Mouse (Mus musculus) stomach, embryonic 14.5 days (tissue): ENCODE measurements around the gene Tmem38a. TPM values are rescaled to one million over a fixed set of nuclear protein-coding genes. Genes with fewer than 3 reads are reported as not detected.

Experiments
- ATAC-seq: fragments of 200-750 bp; cut with Nextera tagmentation; 2 replicates; pipeline ENCODE4 v1.8.0; 2017; ENCODE audit warnings: low read depth, moderate TSS enrichment; ENCODE audit not compliant: insufficient number of reproducible peaks, insufficient read depth, low FRiP score
- H3K27ac ChIP-seq: fragments of 300-500 bp; sonication (generic); 2 replicates; pipeline ENCODE4 v1.5.1; 2014; ENCODE audit warnings: mild to moderate bottlenecking, low read length, moderate library complexity, mixed read lengths
- H3K27me3 ChIP-seq: fragments of 300-500 bp; sonication (generic); 2 replicates; pipeline ENCODE4 v1.6.1; 2014; ENCODE audit warnings: low read length, control low read depth, mixed read lengths; ENCODE audit not compliant: control insufficient read depth, insufficient read depth
- H3K36me3 ChIP-seq: fragments of 300-500 bp; sonication (generic); 2 replicates; pipeline ENCODE4 v1.6.1; 2014; ENCODE audit warnings: mild to moderate bottlenecking, control low read depth, low read length, moderate library complexity, mixed read lengths; ENCODE audit not compliant: control insufficient read depth, insufficient read depth
- H3K4me1 ChIP-seq: fragments of 300-500 bp; sonication (generic); 2 replicates; pipeline ENCODE4 v1.6.1; 2014; ENCODE audit warnings: low read length, control low read depth, mixed read lengths; ENCODE audit not compliant: control insufficient read depth, insufficient read depth
- H3K4me2 ChIP-seq: fragments of 300-500 bp; sonication (generic); replicated peaks from 2 replicates; pipeline ENCODE4 v1.6.1; 2014; ENCODE audit warnings: low read depth, low read length, control low read depth
- H3K4me3 ChIP-seq: fragments of 300-500 bp; sonication (generic); 2 replicates; pipeline ENCODE4 v1.5.1; 2014; ENCODE audit warnings: low read depth, low read length, control low read depth
- H3K9ac ChIP-seq: fragments of 300-500 bp; sonication (generic); replicated peaks from 2 replicates; pipeline ENCODE4 v1.6.1; 2014; ENCODE audit warnings: low read depth, mild to moderate bottlenecking, control low read depth, low read length, moderate library complexity, mixed read lengths
- H3K9me3 ChIP-seq: fragments of 300-500 bp; sonication (generic); 2 replicates; pipeline ENCODE4 v1.6.1; 2016; ENCODE audit warnings: low read depth, low read length, control low read depth; ENCODE audit not compliant: control insufficient read depth
- WGBS: fragments of 180-500 bp; shearing (Covaris S2); extraction: QIAGEN DNeasy Blood & Tissue Kit; methylation state at CpG from one replicate; pipeline ENCODE4 v1.1.7; 2014; 5-methylcytosine and 5-hydroxymethylcytosine counted together
- polyA plus RNA-seq: library from polyadenylated mRNA; unstranded; fragments of >200 nt; fragmentation: Nextera tagmentation; extraction: Ambion mirVana; gene quantifications from 2 replicates; pipeline ENCODE4 v1.2.1, GENCODE M21; 2014

Tmem38a gene
- polyA plus RNA-seq, 1 experiment from 2014 or later = 26.9 TPM

GRCm38 (mm10) chr8:72549314-72549892 lies 22.5 kb upstream of the Tmem38a start:
- ATAC-seq = no peak
- no peaks in the 10 kb centered on the region; the same call in 1 of the 2 replicates for H3K36me3 ChIP-seq

GRCm38 (mm10) chr8:72555770-72556169 lies 16.1 kb upstream of the Tmem38a start:
- Histone ChIP-seq H3K36me3 (peaks cover 7% of the 10 kb centered on the region; the same call in 1 of the 2 replicates), H3K4me2 (no peak overlapping the region), H3K4me3 (no peak overlapping the region), H3K27me3 (no peaks in the 10 kb centered on the region), H3K4me1 (no peaks in the 10 kb centered on the region), H3K9me3 (no peaks in the 10 kb centered on the region), H3K27ac (no peak overlapping the region), H3K9ac (no peak overlapping the region)
- no peak for ATAC-seq
- 37% methylated on average over 4 of the region's 4 CpGs for WGBS

More at GRCm38 (mm10) chr8:72549314-72549892, 22.5 kb upstream of the Tmem38a start:
- Histone ChIP-seq H3K9me3 (no peaks in the 10 kb centered on the region), H3K4me3 (peak overlapping the region; percentile 98), H3K27me3 (no peaks in the 10 kb centered on the region), H3K9ac (peak overlapping the region; percentile 52; the same call in 1 of the 2 replicates), H3K27ac (peak overlapping the region; percentile 95; the same call in 1 of the 2 replicates), H3K4me2 (peak overlapping the region; percentile 73), H3K4me1 (peaks cover 17% of the 10 kb centered on the region)
- WGBS = 3% methylated on average over 5 of the region's 5 CpGs

GRCm38 (mm10) chr8:72561111-72561689 lies 10.7 kb upstream of the Tmem38a start:
- no peak for ATAC-seq
- Histone ChIP-seq H3K9ac (no peak overlapping the region), H3K4me2 (no peak overlapping the region), H3K9me3 (no peaks in the 10 kb centered on the region), H3K27ac (no peak overlapping the region), H3K27me3 (no peaks in the 10 kb centered on the region), H3K4me3 (no peak overlapping the region), H3K36me3 (peaks cover 23% of the 10 kb centered on the region; the same call in 1 of the 2 replicates), H3K4me1 (no peaks in the 10 kb centered on the region)
- 86% methylated on average over 1 of the region's 1 CpGs for WGBS

- no peak overlapping the region for H3K4me3 ChIP-seq
- no peaks in the 10 kb centered on the region for H3K27me3 ChIP-seq
- H3K9me3 ChIP-seq = no peaks in the 10 kb centered on the region
- H3K9ac ChIP-seq = no peak overlapping the region
- H3K4me1 ChIP-seq = no peaks in the 10 kb centered on the region
- 98% methylated on average over 2 of the region's 2 CpGs for WGBS
- peaks cover 49% of the 10 kb centered on the region for H3K36me3 ChIP-seq
- no peak overlapping the region for H3K27ac ChIP-seq
- H3K4me2 ChIP-seq = no peak overlapping the region
- no peak for ATAC-seq
These were observed 5.9 kb upstream of the Tmem38a start for GRCm38 (mm10) chr8:72565970-72566369.

- H3K27me3 ChIP-seq = no peaks in the 10 kb centered on the region
- WGBS = under 1% methylated on average over 52 of the region's 52 CpGs
- peak within 1 kb of the TSS; percentile 65 for H3K4me3 ChIP-seq
- peak within 1 kb of the TSS; percentile 94 for H3K27ac ChIP-seq
- no peaks in the 10 kb centered on the region for H3K4me1 ChIP-seq
- peak; percentile 96 for ATAC-seq
- peak within 1 kb of the TSS; percentile 97 for H3K4me2 ChIP-seq
- no peaks in the 10 kb centered on the region for H3K9me3 ChIP-seq
- H3K36me3 ChIP-seq = peaks cover 36% of the 10 kb centered on the region
- H3K9ac ChIP-seq = peak within 1 kb of the TSS; percentile 64
These were observed 933 bp upstream of the Tmem38a start, which contains the start of gene Smim7 for GRCm38 (mm10) chr8:72570633-72571610. Smim7 (minus strand) TSS chr8:72571088.

GRCm38 (mm10) chr8:72572507-72572906 lies 652 bp downstream of the Tmem38a start:
- peak overlapping the region; percentile 94; the same call in 1 of the 2 replicates for H3K27ac ChIP-seq
- 4% methylated on average over 10 of the region's 10 CpGs for WGBS
- ATAC-seq = no peak

GRCm38 (mm10) chr8:72573450-72573849 lies 1.6 kb downstream of the Tmem38a start:
- Histone ChIP-seq H3K9me3 (no peaks in the 10 kb centered on the region; the same call in 1 of the 2 replicates), H3K4me2 (no peak overlapping the region), H3K36me3 (peaks cover 11% of the 10 kb centered on the region), H3K9ac (no peak overlapping the region), H3K27ac (no peak overlapping the region), H3K4me1 (0 out of 2 replicates have a peak, but pooled peaks cover 2% of the 10 kb centered on the region), H3K27me3 (no peaks in the 10 kb centered on the region), H3K4me3 (no peak overlapping the region)
- ATAC-seq = no peak
- 74% methylated on average over 6 of the region's 6 CpGs for WGBS

More at GRCm38 (mm10) chr8:72572507-72572906, 652 bp downstream of the Tmem38a start:
- Histone ChIP-seq H3K4me2 (peak overlapping the region; percentile 97), H3K4me1 (no peaks in the 10 kb centered on the region), H3K36me3 (peaks cover 20% of the 10 kb centered on the region), H3K27me3 (no peaks in the 10 kb centered on the region), H3K9me3 (no peaks in the 10 kb centered on the region; the same call in 1 of the 2 replicates), H3K9ac (peak overlapping the region; percentile 64), H3K4me3 (peak overlapping the region; percentile 65)

- Histone ChIP-seq H3K4me3 (no peak overlapping the region), H3K27ac (no peak overlapping the region), H3K9me3 (no peaks in the 10 kb centered on the region; the same call in 1 of the 2 replicates), H3K27me3 (no peaks in the 10 kb centered on the region), H3K4me1 (0 out of 2 replicates have a peak, but pooled peaks cover 2% of the 10 kb centered on the region), H3K9ac (no peak overlapping the region), H3K4me2 (no peak overlapping the region), H3K36me3 (peaks cover 8% of the 10 kb centered on the region; the same call in 1 of the 2 replicates)
- no peak for ATAC-seq
- 96% methylated on average over 6 of the region's 6 CpGs for WGBS
These were observed 4.1 kb downstream of the Tmem38a start for GRCm38 (mm10) chr8:72575915-72576314.
